Mouse (Mus musculus): ENCODE results near the gene Uimc1.

GRCm38 (mm10) chr13:55107116-55107515 lies 7.0 kb upstream of the Uimc1 start:
- TF ChIP-seq CTCF (IDR thresholded peaks at IDR 0.05; ENCODE audit: control insufficient read depth, insufficient read depth, low read length) (no peak), POLR2A (IDR thresholded peaks at IDR 0.05; ENCODE audit: borderline replicate concordance, control insufficient read depth, low read depth, low read length) (no peak)
